Comparison of ENCODE assay signal across 11 mouse cellular contexts in genomic region chr6:45991086-45991485, GRCm38 (mm10).
"Had no signal": no experiment of that assay in that cellular context is flagged by ENCODE, and none has a peak within 500 bp of the region (broad histone marks: within the 10 kb centered on the region; RNA-seq: fewer than 3 reads in every experiment).

No protein-coding gene starts in this region.

- H3K4me3 ChIP-seq: liver, embryonic 13.5 days; midbrain, embryonic 12.5 days had no signal

- H3K9ac ChIP-seq: liver, embryonic 13.5 days; midbrain, embryonic 12.5 days had no signal

- ATAC-seq: midbrain, embryonic 16.5 days had no signal

- H3K36me3 ChIP-seq: liver, embryonic 13.5 days; midbrain, embryonic 12.5 days had no signal

- H3K9me3 ChIP-seq: liver, embryonic 13.5 days; midbrain, embryonic 12.5 days had no signal

- H3K27ac ChIP-seq: liver, embryonic 13.5 days; macrophage; midbrain, embryonic 12.5 days had no signal

- H3K4me1 ChIP-seq: liver, embryonic 13.5 days had no signal

- H3K27me3 ChIP-seq: liver, embryonic 13.5 days; midbrain, embryonic 12.5 days had no signal

- H3K4me2 ChIP-seq: liver, embryonic 13.5 days; midbrain, embryonic 12.5 days had no signal

- DNase-seq: kidney, adult 9 months; kidney, postnatal 14 days; kidney, postnatal 4 days; liver, embryonic 13.5 days; lung, adult 2 months; thymus, adult 2 months; thymus, postnatal 14 days; thymus, postnatal 4 days had no signal
